Mouse (Mus musculus): ENCODE data around the gene Gm28308.

DNA sequence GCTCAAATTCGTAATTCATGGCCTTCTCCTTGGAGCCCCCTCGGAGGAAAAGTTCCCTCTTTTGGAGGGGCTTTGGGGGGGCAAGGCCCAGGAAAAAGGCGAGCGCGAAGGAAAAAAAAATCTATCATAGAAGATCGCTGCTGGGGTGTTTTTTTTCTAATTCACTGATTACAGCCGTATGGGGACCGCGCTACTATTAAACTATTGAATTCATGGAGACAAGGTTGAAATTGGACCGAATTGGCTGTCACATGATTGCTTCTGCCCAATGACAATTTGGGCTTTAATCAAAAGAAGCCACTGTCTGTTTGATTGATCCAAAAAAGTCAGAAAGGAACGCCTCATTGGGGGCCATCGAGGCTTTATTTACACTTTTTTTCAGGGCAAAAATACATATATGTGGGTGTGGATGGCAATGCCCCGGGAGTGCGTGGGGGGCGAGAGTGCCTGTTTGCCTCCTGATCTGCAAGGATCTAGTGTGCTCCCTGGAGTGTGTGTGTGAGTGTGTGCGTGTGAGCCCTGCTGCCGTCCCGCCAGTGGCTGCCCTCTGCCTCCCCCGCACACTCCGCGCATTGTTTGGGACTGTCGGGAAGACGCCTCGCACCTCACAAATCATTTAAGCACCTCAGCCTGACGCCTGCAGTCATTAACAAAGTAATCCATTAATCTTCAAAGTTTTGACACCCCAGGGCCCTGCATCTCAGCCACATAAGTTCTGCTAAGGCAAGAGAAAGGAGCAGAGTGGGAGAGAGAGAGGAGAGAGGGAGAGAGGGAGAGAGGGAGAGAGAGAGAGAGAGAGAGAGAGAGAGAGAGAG is 48.3 kb downstream of the Gm28308 start, which contains the start of gene Hoxa2:
- TF ChIP-seq EP300 (IDR thresholded peaks at IDR 0.05; ENCODE audit: low read depth) (no peak), CTCF (IDR thresholded peaks at IDR 0.05; ENCODE audit: low read depth) (no peak)

Data from liver, embryonic 14.5 days (tissue).